Mouse (Mus musculus) hindbrain, embryonic 11.5 days (tissue): ENCODE results near the gene Lrpprc. TPM values are rescaled to one million over a fixed set of nuclear protein-coding genes. Genes with fewer than 3 reads are reported as not detected.

Experiments
- ATAC-seq: fragments of 200-750 bp; cut with Nextera tagmentation; 2 replicates; pipeline ENCODE4 v1.8.0; 2017; ENCODE audit warnings: mild to moderate bottlenecking, moderate TSS enrichment, moderate library complexity; ENCODE audit not compliant: low FRiP score
- DNase-seq: peaks from one replicate; pipeline ENCODE4 v3.0.0-alpha.2; 2015; ENCODE audit warnings: low spot score
- H3K27ac ChIP-seq: fragments of 300-500 bp; sonication (generic); 2 replicates; pipeline ENCODE4 v1.5.1; 2014; ENCODE audit warnings: mild to moderate bottlenecking, low read depth, low read length
- H3K27me3 ChIP-seq: fragments of 300-500 bp; sonication (generic); 2 replicates; pipeline ENCODE4 v1.6.1; 2014; ENCODE audit warnings: mild to moderate bottlenecking, low read length, moderate library complexity, mixed read lengths; ENCODE audit not compliant: control insufficient read depth, insufficient read depth
- H3K36me3 ChIP-seq: fragments of 300-500 bp; sonication (generic); 2 replicates; pipeline ENCODE4 v1.6.1; 2014; ENCODE audit warnings: mild to moderate bottlenecking, low read length, moderate library complexity, mixed read lengths; ENCODE audit not compliant: control insufficient read depth, insufficient read depth
- H3K4me1 ChIP-seq: fragments of 300-500 bp; sonication (generic); replicated peaks from 2 replicates; pipeline ENCODE4 v1.6.1; 2014; ENCODE audit warnings: low read length, mixed read lengths; ENCODE audit not compliant: control insufficient read depth, insufficient read depth
- H3K4me2 ChIP-seq: fragments of 300-500 bp; sonication (generic); replicated peaks from 2 replicates; pipeline ENCODE4 v1.6.1; 2014; ENCODE audit warnings: mild to moderate bottlenecking, low read depth, low read length
- H3K4me3 ChIP-seq: fragments of 300-500 bp; sonication (generic); 2 replicates; pipeline ENCODE4 v1.5.1; 2014; ENCODE audit warnings: low read depth, low read length
- H3K9ac ChIP-seq: fragments of 300-500 bp; sonication (generic); 2 replicates; pipeline ENCODE4 v1.6.1; 2014; ENCODE audit warnings: low read depth, low read length
- H3K9me3 ChIP-seq: fragments of 300-500 bp; sonication (generic); 2 replicates; pipeline ENCODE4 v1.6.1; 2016; ENCODE audit warnings: low read length; ENCODE audit not compliant: control insufficient read depth
- WGBS: fragments of 180-500 bp; shearing (Covaris S2); extraction: QIAGEN DNeasy Blood & Tissue Kit; methylation state at CpG from one replicate; pipeline ENCODE4 v1.1.7; 2014; 5-methylcytosine and 5-hydroxymethylcytosine counted together
- polyA plus RNA-seq: library from polyadenylated mRNA; unstranded; fragments of >200 nt; fragmentation: Nextera tagmentation; extraction: Ambion mirVana; gene quantifications from 2 replicates; pipeline ENCODE4 v1.2.1, GENCODE M21; 2014

Lrpprc gene
- polyA plus RNA-seq, 1 experiment from 2014 or later: 50.8 TPM

- ATAC-seq: no peak
- DNase-seq: no peak
- H3K36me3 ChIP-seq: 0 out of 2 replicates have a peak, but pooled peaks cover 2% of the 10 kb centered on the region
- no peaks in the 10 kb centered on the region for H3K4me1 ChIP-seq
- H3K27me3 ChIP-seq: no peaks in the 10 kb centered on the region
- H3K4me2 ChIP-seq: no peak overlapping the region
- no peak overlapping the region for H3K9ac ChIP-seq
- H3K27ac ChIP-seq: no peak overlapping the region
- no peaks in the 10 kb centered on the region for H3K9me3 ChIP-seq
- H3K4me3 ChIP-seq: no peak overlapping the region
- WGBS: 63% methylated on average over 9 of the region's 9 CpGs
Observed at GRCm38 (mm10) chr17:84736719-84737118, 53.9 kb downstream of the Lrpprc start.

- no peaks in the 10 kb centered on the region for H3K4me1 ChIP-seq
- no peak overlapping the region for H3K4me3 ChIP-seq
- no peak overlapping the region for H3K9ac ChIP-seq
- no peaks in the 10 kb centered on the region for H3K9me3 ChIP-seq
- no peak overlapping the region for H3K27ac ChIP-seq
- 94% methylated on average over 8 of the region's 8 CpGs for WGBS
- H3K4me2 ChIP-seq: no peak overlapping the region
- no peak for ATAC-seq
- no peaks in the 10 kb centered on the region for H3K27me3 ChIP-seq
- DNase-seq: no peak
- H3K36me3 ChIP-seq: no peaks in the 10 kb centered on the region; the same call in 1 of the 2 replicates
Observed at GRCm38 (mm10) chr17:84732612-84733011, 58.0 kb downstream of the Lrpprc start.

GRCm38 (mm10) chr17:84731361-84731760 is 59.2 kb downstream of the Lrpprc start:
- H3K27me3 ChIP-seq: no peaks in the 10 kb centered on the region
- ATAC-seq (no peak), DNase-seq (no peak)
- no peaks in the 10 kb centered on the region for H3K4me1 ChIP-seq
- no peaks in the 10 kb centered on the region for H3K9me3 ChIP-seq
- no peak overlapping the region for H3K9ac ChIP-seq
- no peak overlapping the region for H3K27ac ChIP-seq
- no peak overlapping the region for H3K4me3 ChIP-seq
- H3K36me3 ChIP-seq: no peaks in the 10 kb centered on the region; the same call in 1 of the 2 replicates
- no peak overlapping the region for H3K4me2 ChIP-seq
- WGBS: 93% methylated on average over 12 of the region's 12 CpGs

GRCm38 (mm10) chr17:84729140-84729539 is 61.4 kb downstream of the Lrpprc start:
- Histone ChIP-seq H3K36me3 (no peaks in the 10 kb centered on the region; the same call in 1 of the 2 replicates), H3K4me2 (no peak overlapping the region), H3K9me3 (no peaks in the 10 kb centered on the region), H3K9ac (no peak overlapping the region), H3K27ac (no peak overlapping the region), H3K4me1 (no peaks in the 10 kb centered on the region), H3K4me3 (no peak overlapping the region), H3K27me3 (no peaks in the 10 kb centered on the region)
- no peak for ATAC-seq
- WGBS: 92% methylated on average over 5 of the region's 5 CpGs
- no peak for DNase-seq

- no peak for ATAC-seq
- Histone ChIP-seq H3K36me3 (no peaks in the 10 kb centered on the region; the same call in 1 of the 2 replicates), H3K27me3 (no peaks in the 10 kb centered on the region), H3K27ac (no peak overlapping the region), H3K4me3 (no peak overlapping the region), H3K9me3 (no peaks in the 10 kb centered on the region), H3K4me1 (no peaks in the 10 kb centered on the region), H3K4me2 (no peak overlapping the region), H3K9ac (no peak overlapping the region)
- 85% methylated on average over 1 of the region's 1 CpGs for WGBS
- no peak for DNase-seq
Observed at GRCm38 (mm10) chr17:84728201-84728911, 62.2 kb downstream of the Lrpprc start.

- WGBS: 100% methylated on average over 3 of the region's 3 CpGs
- DNase-seq (no peak), ATAC-seq (no peak)
- Histone ChIP-seq H3K4me1 (no peaks in the 10 kb centered on the region), H3K9ac (no peak overlapping the region), H3K27me3 (no peaks in the 10 kb centered on the region), H3K4me2 (no peak overlapping the region), H3K27ac (no peak overlapping the region), H3K4me3 (no peak overlapping the region), H3K36me3 (no peaks in the 10 kb centered on the region; the same call in 1 of the 2 replicates), H3K9me3 (no peaks in the 10 kb centered on the region)
Observed at GRCm38 (mm10) chr17:84725163-84725562, 65.4 kb downstream of the Lrpprc start.

GRCm38 (mm10) chr17:84724028-84724427 is 66.6 kb downstream of the Lrpprc start:
- 60% methylated on average over 9 of the region's 9 CpGs for WGBS
- Histone ChIP-seq H3K4me1 (no peaks in the 10 kb centered on the region), H3K27me3 (no peaks in the 10 kb centered on the region), H3K27ac (no peak overlapping the region), H3K4me2 (no peak overlapping the region), H3K9me3 (no peaks in the 10 kb centered on the region), H3K36me3 (no peaks in the 10 kb centered on the region; the same call in 1 of the 2 replicates), H3K9ac (no peak overlapping the region), H3K4me3 (no peak overlapping the region)
- DNase-seq (no peak), ATAC-seq (no peak)

- Histone ChIP-seq H3K9me3 (no peaks in the 10 kb centered on the region), H3K36me3 (no peaks in the 10 kb centered on the region), H3K4me3 (no peak overlapping the region), H3K9ac (no peak overlapping the region), H3K4me2 (no peak overlapping the region), H3K27me3 (no peaks in the 10 kb centered on the region), H3K4me1 (0 out of 2 replicates have a peak, but pooled peaks cover 2% of the 10 kb centered on the region), H3K27ac (no peak overlapping the region)
- 91% methylated on average over 3 of the region's 3 CpGs for WGBS
- ATAC-seq: no peak
- no peak for DNase-seq
Observed at GRCm38 (mm10) chr17:84719105-84719504, 71.5 kb downstream of the Lrpprc start.

GRCm38 (mm10) chr17:84717416-84717815 is 73.2 kb downstream of the Lrpprc start:
- DNase-seq (no peak), ATAC-seq (no peak)
- 64% methylated on average over 5 of the region's 5 CpGs for WGBS
- Histone ChIP-seq H3K4me2 (no peak overlapping the region), H3K27me3 (no peaks in the 10 kb centered on the region), H3K4me3 (no peak overlapping the region), H3K9me3 (no peaks in the 10 kb centered on the region), H3K4me1 (0 out of 2 replicates have a peak, but pooled peaks cover 2% of the 10 kb centered on the region), H3K27ac (no peak overlapping the region), H3K9ac (no peak overlapping the region), H3K36me3 (no peaks in the 10 kb centered on the region)
